Mouse (Mus musculus) midbrain, embryonic 12.5 days (tissue): ENCODE data around the gene Repin1. TPM values are rescaled to one million over a fixed set of nuclear protein-coding genes. Genes with fewer than 3 reads are reported as not detected.

Experiments
- ATAC-seq: fragments of 200-750 bp; cut with Nextera tagmentation; 2 replicates; pipeline ENCODE4 v1.8.0; 2017; ENCODE audit warnings: low read depth, moderate TSS enrichment, moderate library complexity; ENCODE audit not compliant: low FRiP score
- H3K27ac ChIP-seq: fragments of 300-500 bp; sonication (generic); replicated peaks from 2 replicates; pipeline ENCODE4 v1.5.1; 2016; ENCODE audit warnings: mild to moderate bottlenecking
- H3K27me3 ChIP-seq: fragments of 300-500 bp; sonication (generic); 2 replicates; pipeline ENCODE4 v1.6.1; 2016; ENCODE audit warnings: mild to moderate bottlenecking
- H3K36me3 ChIP-seq: fragments of 300-500 bp; sonication (generic); 2 replicates; pipeline ENCODE4 v1.6.1; 2016
- H3K4me1 ChIP-seq: fragments of 300-500 bp; sonication (generic); 2 replicates; pipeline ENCODE4 v1.6.1; 2016
- H3K4me2 ChIP-seq: fragments of 300-500 bp; sonication (generic); replicated peaks from 2 replicates; pipeline ENCODE4 v1.6.1; 2016; ENCODE audit warnings: mild to moderate bottlenecking, moderate library complexity
- H3K4me3 ChIP-seq: fragments of 300-500 bp; sonication (generic); 2 replicates; pipeline ENCODE4 v1.5.1; 2016; ENCODE audit warnings: mild to moderate bottlenecking
- H3K9ac ChIP-seq: fragments of 300-500 bp; sonication (generic); replicated peaks from 2 replicates; pipeline ENCODE4 v1.6.1; 2016; ENCODE audit warnings: mild to moderate bottlenecking, moderate library complexity
- H3K9me3 ChIP-seq: fragments of 300-500 bp; sonication (generic); 2 replicates; pipeline ENCODE4 v1.6.1; 2016; ENCODE audit warnings: mild to moderate bottlenecking
- WGBS: fragments of 180-500 bp; shearing (Covaris S2); methylation state at CpG from one replicate; pipeline ENCODE4 v1.1.7; 2016; 5-methylcytosine and 5-hydroxymethylcytosine counted together
- polyA plus RNA-seq: library from polyadenylated mRNA; unstranded; fragments of >200 nt; fragmentation: Nextera tagmentation; extraction: Ambion mirVana; gene quantifications from 2 replicates; pipeline ENCODE4 v1.2.1, GENCODE M21; 2016

The Repin1 gene
- polyA plus RNA-seq, 1 experiment from 2014 or later, result 54.1 TPM

GRCm38 (mm10) chr6:48565693-48566310 is 27.9 kb upstream of the Repin1 start:
- Histone ChIP-seq H3K27ac (no peak overlapping the region), H3K4me2 (no peak overlapping the region), H3K4me1 (no peaks in the 10 kb centered on the region), H3K36me3 (peaks cover 44% of the 10 kb centered on the region), H3K9me3 (no peaks in the 10 kb centered on the region), H3K4me3 (no peak overlapping the region), H3K27me3 (no peaks in the 10 kb centered on the region), H3K9ac (no peak overlapping the region)
- no peak for ATAC-seq
- 95% methylated on average over 4 of the region's 4 CpGs for WGBS

- H3K36me3 ChIP-seq, result peaks cover 44% of the 10 kb centered on the region
- 83% methylated on average over 5 of the region's 5 CpGs for WGBS
- no peak overlapping the region for H3K4me3 ChIP-seq
- H3K9ac ChIP-seq, result no peak overlapping the region
- no peak overlapping the region for H3K4me2 ChIP-seq
- no peaks in the 10 kb centered on the region for H3K9me3 ChIP-seq
- no peaks in the 10 kb centered on the region for H3K27me3 ChIP-seq
- no peak for ATAC-seq
- no peaks in the 10 kb centered on the region for H3K4me1 ChIP-seq
- H3K27ac ChIP-seq, result no peak overlapping the region
Observed at GRCm38 (mm10) chr6:48566312-48566711, 27.4 kb upstream of the Repin1 start.

- Histone ChIP-seq H3K9ac (no peak overlapping the region), H3K4me3 (no peak overlapping the region), H3K36me3 (peaks cover 39% of the 10 kb centered on the region), H3K4me1 (no peaks in the 10 kb centered on the region), H3K27ac (no peak overlapping the region), H3K4me2 (no peak overlapping the region), H3K9me3 (no peaks in the 10 kb centered on the region), H3K27me3 (no peaks in the 10 kb centered on the region)
- no peak for ATAC-seq
- 91% methylated on average over 21 of the region's 21 CpGs for WGBS
Observed at GRCm38 (mm10) chr6:48568036-48568984, 25.4 kb upstream of the Repin1 start.

DNA sequence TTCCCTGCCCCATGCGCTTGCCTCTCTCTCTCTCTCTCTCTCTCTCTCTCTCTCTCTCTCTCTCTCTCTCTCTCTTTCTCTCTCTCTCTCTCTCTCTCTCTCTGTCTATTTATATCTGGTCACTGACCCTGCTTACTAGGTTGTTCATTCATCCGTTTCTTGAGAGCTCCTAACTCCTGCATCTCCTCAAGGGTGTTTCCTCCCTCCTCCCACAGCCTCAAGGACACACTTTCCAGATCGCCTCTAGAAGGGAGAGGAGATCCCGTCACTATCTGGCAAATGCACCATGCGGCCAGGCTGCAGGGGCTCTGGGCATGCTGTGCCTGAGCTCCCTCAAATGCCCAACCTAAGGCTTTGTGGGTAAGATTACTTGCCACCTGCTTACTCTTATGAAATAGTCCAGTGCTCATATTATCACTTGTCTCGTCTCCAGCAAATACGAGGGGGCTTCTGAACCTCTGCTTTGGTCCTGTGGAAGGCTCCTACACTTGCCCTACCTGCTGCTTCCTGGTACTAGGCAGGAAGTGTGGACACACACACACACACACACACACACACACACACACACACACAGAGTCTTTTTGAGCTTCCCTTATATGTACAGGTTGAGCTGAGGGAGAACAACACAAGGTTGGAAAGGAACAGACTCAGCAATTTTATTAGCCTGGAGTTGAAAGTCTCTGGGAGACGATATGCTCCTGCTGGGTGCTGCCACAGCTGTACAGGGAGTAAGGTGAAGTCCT is 24.4 kb upstream of the Repin1 start:
- H3K9ac ChIP-seq, result no peak overlapping the region
- H3K27me3 ChIP-seq, result no peaks in the 10 kb centered on the region
- peaks cover 35% of the 10 kb centered on the region for H3K36me3 ChIP-seq
- no peaks in the 10 kb centered on the region for H3K4me1 ChIP-seq
- no peak for ATAC-seq
- H3K4me3 ChIP-seq, result no peak overlapping the region
- no peak overlapping the region for H3K27ac ChIP-seq
- no peak overlapping the region for H3K4me2 ChIP-seq
- H3K9me3 ChIP-seq, result no peaks in the 10 kb centered on the region
- 88% methylated on average over 8 of the region's 8 CpGs for WGBS

DNA sequence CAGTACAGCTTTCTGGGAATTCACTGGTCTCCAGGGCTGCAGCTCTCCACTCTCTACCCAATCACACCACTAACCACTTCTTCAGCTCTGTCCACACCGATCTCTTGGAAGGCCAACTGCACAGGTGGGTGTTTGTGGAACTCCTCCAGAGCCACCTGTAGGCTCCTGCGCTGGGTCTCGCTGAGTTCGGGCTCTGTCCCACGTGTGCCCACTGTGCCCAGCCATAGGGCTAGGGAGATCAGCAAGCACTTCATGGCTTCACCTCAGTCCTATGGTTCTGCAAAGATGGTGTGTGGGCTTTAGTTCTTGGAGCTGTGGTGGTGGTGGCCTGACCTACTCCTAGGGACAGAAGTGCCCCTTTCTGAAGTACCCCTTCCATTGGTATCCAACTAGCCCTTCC is 21.7 kb upstream of the Repin1 start:
- Histone ChIP-seq H3K9ac (no peak overlapping the region), H3K4me2 (no peak overlapping the region), H3K27me3 (no peaks in the 10 kb centered on the region), H3K27ac (no peak overlapping the region), H3K36me3 (peaks cover 18% of the 10 kb centered on the region), H3K9me3 (no peaks in the 10 kb centered on the region), H3K4me1 (no peaks in the 10 kb centered on the region), H3K4me3 (no peak overlapping the region)
- no peak for ATAC-seq
- 94% methylated on average over 5 of the region's 5 CpGs for WGBS

- Histone ChIP-seq H3K4me2 (no peak within 1 kb of the TSS), H3K4me3 (no peak within 1 kb of the TSS), H3K9me3 (no peaks in the 10 kb centered on the region), H3K36me3 (peaks cover 18% of the 10 kb centered on the region), H3K9ac (no peak within 1 kb of the TSS), H3K27ac (no peak within 1 kb of the TSS), H3K4me1 (no peaks in the 10 kb centered on the region), H3K27me3 (no peaks in the 10 kb centered on the region)
- ATAC-seq, result no peak
- WGBS, result 42% methylated on average over 6 of the region's 6 CpGs
Observed at GRCm38 (mm10) chr6:48572572-48573061, 21.1 kb upstream of the Repin1 start, which contains the start of gene Rarres2. Gene Rarres2, minus strand, starts transcription at chr6:48572789.

GRCm38 (mm10) chr6:48573280-48573679 is 20.4 kb upstream of the Repin1 start:
- H3K9ac ChIP-seq, result no peak overlapping the region
- H3K4me3 ChIP-seq, result no peak overlapping the region
- H3K36me3 ChIP-seq, result peaks cover 13% of the 10 kb centered on the region; the same call in 1 of the 2 replicates
- no peak for ATAC-seq
- 69% methylated on average over 10 of the region's 10 CpGs for WGBS
- H3K4me1 ChIP-seq, result no peaks in the 10 kb centered on the region
- H3K9me3 ChIP-seq, result no peaks in the 10 kb centered on the region
- no peak overlapping the region for H3K27ac ChIP-seq
- no peak overlapping the region for H3K4me2 ChIP-seq
- no peaks in the 10 kb centered on the region for H3K27me3 ChIP-seq

GRCm38 (mm10) chr6:48573981-48574380 is 19.7 kb upstream of the Repin1 start:
- no peak overlapping the region for H3K27ac ChIP-seq
- no peaks in the 10 kb centered on the region for H3K27me3 ChIP-seq
- no peak overlapping the region for H3K4me3 ChIP-seq
- no peaks in the 10 kb centered on the region for H3K4me1 ChIP-seq
- no peaks in the 10 kb centered on the region for H3K9me3 ChIP-seq
- H3K9ac ChIP-seq, result no peak overlapping the region
- peaks cover 7% of the 10 kb centered on the region; the same call in 1 of the 2 replicates for H3K36me3 ChIP-seq
- no peak for ATAC-seq
- 80% methylated on average over 3 of the region's 3 CpGs for WGBS
- H3K4me2 ChIP-seq, result no peak overlapping the region

- WGBS, result 74% methylated on average over 5 of the region's 5 CpGs
- no peak for ATAC-seq
- no peak overlapping the region for H3K9ac ChIP-seq
- H3K36me3 ChIP-seq, result no peaks in the 10 kb centered on the region
- H3K27ac ChIP-seq, result no peak overlapping the region
- H3K4me1 ChIP-seq, result no peaks in the 10 kb centered on the region
- no peaks in the 10 kb centered on the region for H3K27me3 ChIP-seq
- H3K4me2 ChIP-seq, result no peak overlapping the region
- H3K4me3 ChIP-seq, result no peak overlapping the region
- no peaks in the 10 kb centered on the region for H3K9me3 ChIP-seq
Observed at GRCm38 (mm10) chr6:48578736-48579135, 14.9 kb upstream of the Repin1 start.

- Histone ChIP-seq H3K9ac (no peak overlapping the region), H3K27me3 (no peaks in the 10 kb centered on the region), H3K4me1 (no peaks in the 10 kb centered on the region), H3K27ac (no peak overlapping the region), H3K36me3 (no peaks in the 10 kb centered on the region), H3K4me2 (no peak overlapping the region), H3K4me3 (no peak overlapping the region), H3K9me3 (no peaks in the 10 kb centered on the region)
- no peak for ATAC-seq
- WGBS, result 50% methylated on average over 5 of the region's 5 CpGs
Observed at GRCm38 (mm10) chr6:48579215-48579648, 14.5 kb upstream of the Repin1 start.

- WGBS, result 26% methylated on average over 3 of the region's 3 CpGs
- H3K27me3 ChIP-seq, result no peaks in the 10 kb centered on the region
- H3K9me3 ChIP-seq, result no peaks in the 10 kb centered on the region
- no peak overlapping the region for H3K27ac ChIP-seq
- no peak for ATAC-seq
- H3K9ac ChIP-seq, result no peak overlapping the region
- H3K4me3 ChIP-seq, result no peak overlapping the region
- H3K4me2 ChIP-seq, result no peak overlapping the region
- no peaks in the 10 kb centered on the region for H3K4me1 ChIP-seq
- H3K36me3 ChIP-seq, result no peaks in the 10 kb centered on the region
Observed at GRCm38 (mm10) chr6:48581257-48581656, 12.4 kb upstream of the Repin1 start.

GRCm38 (mm10) chr6:48582037-48582436 is 11.6 kb upstream of the Repin1 start:
- Histone ChIP-seq H3K36me3 (no peaks in the 10 kb centered on the region), H3K9me3 (no peaks in the 10 kb centered on the region), H3K4me1 (no peaks in the 10 kb centered on the region), H3K27me3 (no peaks in the 10 kb centered on the region), H3K4me3 (no peak overlapping the region), H3K9ac (no peak overlapping the region), H3K27ac (no peak overlapping the region), H3K4me2 (no peak overlapping the region)
- 73% methylated on average over 3 of the region's 3 CpGs for WGBS
- ATAC-seq, result no peak
